8 mouse cellular contexts compared by ENCODE assay signal in genomic region chr8:124141681-124142391, GRCm38 (mm10).
DNase-seq lines count a peak whose midpoint lies in the region; ATAC-seq lines count a peak whose summit lies in the region.

No protein-coding gene starts in this region.

- intact Hi-C loops in heart, postnatal 36 days (cut with DNase I) = no loop called here

- H3K9me3 ChIP-seq in heart, embryonic 10.5 days = no peaks in the 10 kb centered on the region
- no peaks in the 10 kb centered on the region for H3K9me3 ChIP-seq in midbrain, embryonic 11.5 days (ENCODE audit: control insufficient read depth, low read length)

- peak overlapping the region; percentile 80; the same call in 1 of the 2 replicates for H3K27ac ChIP-seq in heart, embryonic 10.5 days
- H3K27ac ChIP-seq in midbrain, embryonic 11.5 days (ENCODE audit: low read depth, low read length) = no peak overlapping the region

- no peak overlapping the region for H3K4me2 ChIP-seq in midbrain, embryonic 11.5 days

- no peak overlapping the region for H3K4me3 ChIP-seq in heart, embryonic 10.5 days
- H3K4me3 ChIP-seq in midbrain, embryonic 11.5 days (ENCODE audit: low read depth, low read length) = no peak overlapping the region

- H3K36me3 ChIP-seq in heart, embryonic 10.5 days = no peaks in the 10 kb centered on the region
- no peaks in the 10 kb centered on the region for H3K36me3 ChIP-seq in midbrain, embryonic 11.5 days (ENCODE audit: control insufficient read depth, insufficient read depth, low read length)

- DNase-seq in heart, embryonic 10.5 days (ENCODE audit: low spot score) = no peak
- no peak for DNase-seq in heart, postnatal 36 days
- peak; percentile 10 for DNase-seq in NIH3T3 (ENCODE audit: low read depth)
- DNase-seq in cerebellum, postnatal 25 days = peak; percentile 70
- DNase-seq in midbrain, embryonic 11.5 days (ENCODE audit: low spot score, missing footprints) = peak; percentile 79
- DNase-seq in kidney, adult 18-20 months = no peak
- no peak for DNase-seq in T-cell, adult 2 months (ENCODE audit: low spot score)

- no peak overlapping the region for H3K9ac ChIP-seq in midbrain, embryonic 11.5 days (ENCODE audit: low read length)

- no peaks in the 10 kb centered on the region for H3K27me3 ChIP-seq in heart, embryonic 10.5 days (ENCODE audit: insufficient read depth, poor library complexity, severe bottlenecking)
- no peaks in the 10 kb centered on the region for H3K27me3 ChIP-seq in midbrain, embryonic 11.5 days (ENCODE audit: control insufficient read depth, insufficient read depth, low read length)

- 53% methylated on average over 9 of the region's 9 CpGs for WGBS in heart, embryonic 10.5 days
- 76% methylated on average over 9 of the region's 9 CpGs for WGBS in midbrain, embryonic 11.5 days

- H3K4me1 ChIP-seq in heart, embryonic 10.5 days = peaks cover 64% of the 10 kb centered on the region
- H3K4me1 ChIP-seq in midbrain, embryonic 11.5 days (ENCODE audit: control insufficient read depth, insufficient read depth, low read length) = peaks cover 12% of the 10 kb centered on the region

- no peak for ATAC-seq in midbrain, embryonic 11.5 days (ENCODE audit: low FRiP score)
- no peak for ATAC-seq in erythroid progenitor cell, adult 5-6 weeks (replicated peaks; ENCODE audit: low FRiP score, poor library complexity, severe bottlenecking)

Comparison
In these comparisons a context has a peak if more than half of its experiments do, and no peak if none do; other contexts are left out.
1. DNase-seq: peak in NIH3T3 (single experiment), cerebellum, postnatal 25 days (2 of 2) and midbrain, embryonic 11.5 days (single experiment); none in heart, embryonic 10.5 days (single experiment), heart, postnatal 36 days (0 of 2), kidney, adult 18-20 months (single experiment) and T-cell, adult 2 months (single experiment).